Mouse (Mus musculus) hindbrain, embryonic 13.5 days (tissue): ENCODE data around the gene Pmm1. TPM values are rescaled to one million over a fixed set of nuclear protein-coding genes. Genes with fewer than 3 reads are reported as not detected.

Source experiments
- ATAC-seq: fragments of 200-750 bp; cut with Nextera tagmentation; 2 replicates; pipeline ENCODE4 v1.8.0; 2017; ENCODE audit warnings: moderate TSS enrichment; ENCODE audit not compliant: low FRiP score
- H3K27ac ChIP-seq: fragments of 300-500 bp; sonication (generic); 2 replicates; pipeline ENCODE4 v1.5.1; 2015; ENCODE audit warnings: inconsistent platforms, mild to moderate bottlenecking, moderate library complexity
- H3K27me3 ChIP-seq: fragments of 300-500 bp; sonication (generic); 2 replicates; pipeline ENCODE4 v1.6.1; 2015; ENCODE audit warnings: mild to moderate bottlenecking, inconsistent platforms
- H3K36me3 ChIP-seq: fragments of 300-500 bp; sonication (generic); 2 replicates; pipeline ENCODE4 v1.6.1; 2015; ENCODE audit warnings: mild to moderate bottlenecking, inconsistent platforms
- H3K4me1 ChIP-seq: fragments of 300-500 bp; sonication (generic); replicated peaks from 2 replicates; pipeline ENCODE4 v1.6.1; 2015; ENCODE audit warnings: inconsistent platforms
- H3K4me2 ChIP-seq: fragments of 300-500 bp; sonication (generic); 2 replicates; pipeline ENCODE4 v1.6.1; 2015; ENCODE audit warnings: inconsistent platforms, mild to moderate bottlenecking, moderate library complexity
- H3K4me3 ChIP-seq: fragments of 300-500 bp; sonication (generic); 2 replicates; pipeline ENCODE4 v1.5.1; 2015; ENCODE audit warnings: mild to moderate bottlenecking, inconsistent platforms
- H3K9ac ChIP-seq: fragments of 300-500 bp; sonication (generic); 2 replicates; pipeline ENCODE4 v1.6.1; 2015; ENCODE audit warnings: mild to moderate bottlenecking, inconsistent platforms
- H3K9me3 ChIP-seq: fragments of 300-500 bp; sonication (generic); 2 replicates; pipeline ENCODE4 v1.6.1; 2016; ENCODE audit warnings: inconsistent platforms
- WGBS: fragments of 180-500 bp; shearing (Covaris S2); methylation state at CpG from one replicate; pipeline ENCODE4 v1.1.7; 2015; 5-methylcytosine and 5-hydroxymethylcytosine counted together
- polyA plus RNA-seq: library from polyadenylated mRNA; unstranded; fragments of >200 nt; fragmentation: Nextera tagmentation; extraction: Ambion mirVana; gene quantifications from 2 replicates; pipeline ENCODE4 v1.2.1, GENCODE M21; 2015

Pmm1 gene
- polyA plus RNA-seq, 1 experiment from 2014 or later, result 65.3 TPM

DNA sequence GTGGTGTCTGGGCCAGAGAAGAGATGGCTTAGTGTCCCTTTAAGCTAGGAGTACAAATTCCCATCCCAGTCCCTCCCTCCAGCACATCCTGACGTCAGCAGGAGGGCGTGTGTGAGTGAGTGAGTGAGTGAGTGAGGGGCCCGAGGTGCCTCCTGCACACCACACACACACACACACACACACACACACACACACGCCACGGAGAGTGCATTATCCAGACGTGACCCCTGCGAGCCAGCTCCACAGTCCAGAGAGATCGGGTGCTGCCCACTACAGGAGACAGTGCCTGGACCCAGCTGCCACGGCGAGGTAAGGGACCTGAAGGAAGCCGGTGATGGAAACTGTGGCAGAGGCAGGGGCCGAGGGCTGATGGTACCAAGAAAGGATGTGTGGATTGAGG, 24.1 kb downstream of the Pmm1 start, which contains the start of gene Csdc2:
Gene Csdc2 (plus strand): TSS at position 81 of the 400 bp plus-strand sequence.
- H3K27me3 ChIP-seq, result no peaks in the 10 kb centered on the region
- H3K36me3 ChIP-seq, result peaks cover 10% of the 10 kb centered on the region
- peak within 1 kb of the TSS; percentile 64 for H3K4me3 ChIP-seq
- H3K4me1 ChIP-seq, result peaks cover 43% of the 10 kb centered on the region
- peak within 1 kb of the TSS; percentile 95 for H3K27ac ChIP-seq
- H3K9ac ChIP-seq, result peak within 1 kb of the TSS; percentile 87
- H3K4me2 ChIP-seq, result peak within 1 kb of the TSS; percentile 79
- peak; percentile 78 for ATAC-seq
- no peaks in the 10 kb centered on the region for H3K9me3 ChIP-seq
- WGBS, result 0% methylated on average over 12 of the region's 12 CpGs

DNA sequence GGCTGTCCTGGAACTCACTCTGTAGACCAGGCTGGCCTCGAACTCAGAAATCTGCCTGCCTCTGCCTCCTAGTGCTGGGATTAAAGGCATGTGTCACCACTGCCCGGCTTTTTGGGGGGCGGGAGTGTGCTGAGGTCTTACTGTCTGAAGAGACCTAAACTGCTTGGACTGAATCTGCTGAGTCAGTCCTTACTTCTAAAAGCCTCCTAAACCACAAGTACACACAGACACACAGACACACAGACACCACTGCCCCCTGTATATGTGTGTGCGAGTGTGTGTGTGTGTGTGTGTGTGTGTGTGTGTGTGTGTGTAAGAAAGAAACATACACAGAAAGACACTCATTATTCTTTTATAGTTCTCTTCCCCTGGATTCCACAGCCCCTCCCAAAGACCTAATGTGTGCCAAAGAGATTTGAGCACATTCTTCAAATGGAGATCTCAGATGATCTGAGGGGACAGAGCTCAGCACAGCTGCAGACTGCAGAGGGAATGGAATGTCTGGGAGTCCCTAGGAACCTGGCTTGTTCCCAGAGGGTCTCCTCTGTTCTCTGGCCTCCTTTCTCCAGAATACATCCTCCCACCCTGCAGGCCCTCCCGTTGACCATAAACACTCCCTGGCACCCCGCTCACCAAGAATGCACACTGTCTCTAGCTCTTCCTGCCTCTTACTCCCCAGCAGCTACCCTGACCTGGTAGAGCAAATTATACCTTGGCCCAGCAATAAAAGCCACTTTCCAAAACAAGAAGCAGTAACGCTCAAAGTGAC, 24.7 kb downstream of the Pmm1 start:
- Histone ChIP-seq H3K9me3 (no peaks in the 10 kb centered on the region), H3K36me3 (peaks cover 10% of the 10 kb centered on the region), H3K27me3 (no peaks in the 10 kb centered on the region), H3K27ac (peak overlapping the region; percentile 95), H3K9ac (peak overlapping the region; percentile 87), H3K4me2 (peak overlapping the region; percentile 79), H3K4me1 (peaks cover 43% of the 10 kb centered on the region), H3K4me3 (peak overlapping the region; percentile 64)
- WGBS, result 58% methylated on average over 7 of the region's 7 CpGs
- ATAC-seq, result peak; percentile 22; the same call in 1 of the 2 replicates

DNA sequence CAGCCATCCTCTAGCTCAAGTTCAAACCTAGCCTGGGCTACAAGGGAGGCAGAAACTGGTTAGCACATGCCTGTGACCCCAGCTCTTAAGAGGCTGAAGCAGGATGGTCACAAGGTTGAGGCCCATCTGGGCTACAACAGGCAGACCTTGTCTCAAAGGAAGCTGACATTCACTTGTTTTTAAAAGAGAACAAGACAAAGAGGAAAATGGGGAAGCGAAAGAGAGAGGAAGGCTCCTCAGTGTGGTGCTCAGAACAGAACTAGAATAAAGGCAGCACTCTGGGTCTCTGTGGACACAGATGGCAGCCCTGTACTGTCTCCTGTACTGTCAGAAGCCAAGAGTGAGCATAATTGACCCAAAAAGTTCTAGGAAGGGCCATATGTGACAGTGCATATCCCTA, 26.7 kb downstream of the Pmm1 start:
- Histone ChIP-seq H3K4me3 (no peak overlapping the region), H3K4me2 (no peak overlapping the region), H3K27ac (no peak overlapping the region), H3K36me3 (no peaks in the 10 kb centered on the region), H3K27me3 (no peaks in the 10 kb centered on the region), H3K9me3 (no peaks in the 10 kb centered on the region), H3K9ac (no peak overlapping the region), H3K4me1 (peaks cover 36% of the 10 kb centered on the region)
- no peak for ATAC-seq
- 81% methylated on average over 1 of the region's 1 CpGs for WGBS

DNA sequence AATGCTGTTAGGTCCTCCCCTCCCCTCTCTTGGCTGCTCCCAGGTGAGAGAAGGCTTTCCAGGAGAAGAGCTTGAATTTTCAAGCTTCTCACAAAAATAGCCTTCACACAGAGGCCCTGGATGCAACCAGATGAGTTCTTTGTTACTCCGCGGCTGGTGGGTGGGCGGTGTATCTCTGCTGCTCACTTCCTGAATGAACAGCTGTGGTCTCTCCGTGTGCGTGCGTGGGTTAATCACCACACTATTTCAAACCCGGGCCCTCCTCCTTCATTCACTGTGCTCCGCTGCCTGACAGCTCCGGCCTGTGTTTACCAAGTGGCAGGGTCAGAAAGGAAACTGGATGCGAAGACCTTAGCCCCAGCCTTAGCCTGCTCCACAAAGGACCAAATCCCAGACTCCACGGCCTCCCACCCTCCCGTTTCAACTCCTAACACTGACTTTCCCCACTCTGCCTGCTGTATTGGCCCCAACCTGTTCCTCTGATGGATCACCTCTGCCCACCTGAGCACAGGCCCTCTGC, 27.7 kb downstream of the Pmm1 start:
- Histone ChIP-seq H3K4me2 (no peak overlapping the region), H3K9me3 (no peaks in the 10 kb centered on the region), H3K4me3 (no peak overlapping the region), H3K4me1 (peaks cover 26% of the 10 kb centered on the region), H3K36me3 (no peaks in the 10 kb centered on the region), H3K9ac (no peak overlapping the region), H3K27ac (no peak overlapping the region), H3K27me3 (no peaks in the 10 kb centered on the region)
- 37% methylated on average over 12 of the region's 12 CpGs for WGBS
- no peak for ATAC-seq

DNA sequence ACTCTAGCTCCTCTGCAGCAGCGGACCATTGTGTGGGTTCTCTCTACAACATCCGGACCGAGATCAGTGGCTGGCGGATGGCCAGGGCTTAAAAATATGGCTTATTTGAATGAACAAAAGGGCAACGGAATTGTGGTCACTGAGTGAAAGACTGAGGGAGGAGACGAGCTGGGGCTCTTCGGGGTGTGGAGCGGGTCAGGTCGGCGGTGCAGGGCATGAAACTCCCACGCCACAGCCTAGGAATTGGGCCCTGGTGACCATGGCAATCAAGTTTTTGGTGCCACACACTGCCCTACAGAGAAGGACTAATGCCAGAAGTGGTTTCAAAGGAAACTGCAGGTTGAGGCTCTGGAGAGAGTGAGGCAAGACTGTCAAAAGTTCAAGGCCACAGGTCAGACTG, 32.5 kb downstream of the Pmm1 start:
- H3K4me3 ChIP-seq, result no peak overlapping the region
- H3K9me3 ChIP-seq, result no peaks in the 10 kb centered on the region
- no peaks in the 10 kb centered on the region for H3K36me3 ChIP-seq
- H3K9ac ChIP-seq, result no peak overlapping the region
- ATAC-seq, result no peak
- no peaks in the 10 kb centered on the region for H3K27me3 ChIP-seq
- H3K4me1 ChIP-seq, result peaks cover 39% of the 10 kb centered on the region
- H3K4me2 ChIP-seq, result no peak overlapping the region
- H3K27ac ChIP-seq, result peak overlapping the region; percentile 87
- WGBS, result 46% methylated on average over 11 of the region's 11 CpGs

DNA sequence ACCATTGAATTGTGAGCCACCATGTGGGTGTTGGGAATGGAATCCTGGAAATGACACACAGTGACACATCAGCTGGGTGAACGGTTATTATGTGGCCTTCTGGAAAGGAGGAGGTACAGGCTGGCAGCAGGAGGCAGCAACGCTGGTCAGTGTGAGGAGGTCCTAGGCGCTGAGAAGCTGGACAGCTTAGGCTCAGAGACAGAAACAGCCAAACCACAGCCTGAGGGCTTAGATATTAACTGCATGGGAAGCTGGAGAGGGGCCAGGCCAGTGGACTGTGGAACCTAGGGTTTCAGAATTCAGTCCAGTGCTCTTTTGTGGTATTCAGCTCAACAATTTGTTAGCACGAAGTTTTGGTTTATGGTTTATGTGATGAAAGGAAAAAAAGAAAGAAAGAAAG, 33.0 kb downstream of the Pmm1 start:
- H3K27me3 ChIP-seq, result no peaks in the 10 kb centered on the region
- H3K4me2 ChIP-seq, result no peak overlapping the region
- ATAC-seq, result no peak

DNA sequence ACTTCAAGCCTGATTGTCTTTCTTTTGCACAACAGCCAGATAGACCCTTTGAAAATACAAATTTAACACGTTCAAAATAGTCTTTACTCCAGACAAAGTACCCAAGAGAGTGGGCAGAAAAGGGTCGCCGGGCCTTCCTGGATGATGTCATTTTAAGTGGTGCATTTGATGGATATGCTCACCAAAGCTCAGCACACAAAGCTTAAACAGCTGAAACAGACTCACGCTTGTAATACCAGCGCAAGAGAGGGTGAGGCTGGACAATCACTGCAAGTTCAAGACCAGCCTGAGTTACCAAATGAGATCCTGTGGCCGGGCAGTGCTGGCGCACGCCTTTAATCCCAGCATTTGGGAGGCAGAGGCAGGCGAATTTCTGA, 34.3 kb downstream of the Pmm1 start:
- Histone ChIP-seq H3K27ac (peak overlapping the region; percentile 87), H3K36me3 (peaks cover 7% of the 10 kb centered on the region; the same call in 1 of the 2 replicates), H3K27me3 (no peaks in the 10 kb centered on the region), H3K4me1 (peaks cover 44% of the 10 kb centered on the region), H3K4me2 (peak overlapping the region; percentile 94), H3K4me3 (peak overlapping the region; percentile 73), H3K9ac (no peak overlapping the region), H3K9me3 (no peaks in the 10 kb centered on the region)
- 25% methylated on average over 9 of the region's 9 CpGs for WGBS
- peak; percentile 27; the same call in 1 of the 2 replicates for ATAC-seq

More for the DNA sequence above, 33.0 kb downstream of the Pmm1 start:
- Histone ChIP-seq H3K4me1 (peaks cover 36% of the 10 kb centered on the region), H3K4me3 (no peak overlapping the region), H3K9ac (no peak overlapping the region), H3K27ac (peak overlapping the region; percentile 87), H3K36me3 (no peaks in the 10 kb centered on the region), H3K9me3 (no peaks in the 10 kb centered on the region)
- WGBS, result 56% methylated on average over 4 of the region's 4 CpGs

DNA sequence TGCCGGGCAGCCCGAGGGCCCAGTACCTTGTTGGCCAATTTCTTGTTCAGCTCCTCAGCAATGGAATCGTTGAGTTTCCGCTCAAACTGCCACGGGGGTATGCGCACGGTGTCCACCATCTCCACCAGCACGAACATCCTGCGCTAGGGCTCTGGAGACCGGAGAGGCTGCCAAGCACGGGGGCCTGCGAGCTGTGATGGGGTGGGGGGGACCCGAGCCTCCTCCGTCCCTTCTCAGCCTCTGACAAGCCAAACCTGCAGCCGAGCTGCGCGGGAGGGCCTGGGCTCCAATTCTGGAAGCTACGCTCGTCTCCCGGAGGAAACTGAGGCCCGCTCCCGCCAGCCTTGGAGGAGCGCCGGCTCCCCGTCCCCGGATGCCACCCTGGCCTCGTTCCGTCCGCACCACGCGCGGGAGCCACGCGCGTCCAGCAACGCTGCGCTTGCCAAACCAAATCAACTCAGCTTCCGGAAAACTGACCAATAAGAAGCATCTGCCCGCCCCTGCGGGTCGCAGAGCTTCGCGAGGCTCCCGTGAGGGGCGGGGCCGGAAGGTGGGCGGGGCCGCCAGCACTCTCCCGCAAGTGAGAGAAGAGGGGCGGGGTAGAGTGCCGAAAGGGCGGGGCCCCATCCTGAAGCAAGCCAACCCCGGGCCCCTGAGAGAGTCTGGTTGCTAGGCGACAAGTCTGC, 34.8 kb downstream of the Pmm1 start, which contains the start of gene Polr3h:
Gene Polr3h (minus strand): TSS at position 481 of the 686 bp plus-strand sequence.
- Histone ChIP-seq H3K27ac (peak within 1 kb of the TSS; percentile 87), H3K4me1 (peaks cover 48% of the 10 kb centered on the region)
- WGBS, result under 1% methylated on average over 48 of the region's 54 CpGs

DNA sequence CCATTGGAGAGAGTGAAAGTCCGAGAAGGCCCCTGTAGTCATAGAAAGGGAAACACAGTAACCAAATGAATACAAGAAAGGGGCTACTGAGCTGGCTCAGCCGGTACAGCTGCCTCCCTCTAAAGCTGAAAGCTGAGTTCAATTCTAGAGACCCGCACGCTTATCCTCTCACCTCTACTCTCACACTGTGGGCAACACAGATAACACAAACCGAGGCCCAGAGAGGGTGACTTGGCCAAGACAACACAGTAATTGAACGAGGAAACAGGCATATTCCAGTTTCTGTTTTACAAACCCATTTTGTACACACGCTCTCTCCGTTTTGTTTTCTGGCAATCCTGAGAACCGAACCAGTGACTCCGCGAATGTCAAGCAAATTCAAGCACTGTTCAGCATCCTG, 35.8 kb downstream of the Pmm1 start:
- Histone ChIP-seq H3K9ac (peak overlapping the region; percentile 81), H3K36me3 (peaks cover 7% of the 10 kb centered on the region; the same call in 1 of the 2 replicates), H3K4me1 (peaks cover 56% of the 10 kb centered on the region), H3K4me2 (peak overlapping the region; percentile 94), H3K27ac (no peak overlapping the region), H3K9me3 (no peaks in the 10 kb centered on the region), H3K27me3 (no peaks in the 10 kb centered on the region), H3K4me3 (peak overlapping the region; percentile 73)
- ATAC-seq, result no peak
- 89% methylated on average over 11 of the region's 11 CpGs for WGBS

More for the DNA sequence above, 34.8 kb downstream of the Pmm1 start, which contains the start of gene Polr3h:
- Histone ChIP-seq H3K9me3 (no peaks in the 10 kb centered on the region), H3K27me3 (no peaks in the 10 kb centered on the region), H3K4me3 (peak within 1 kb of the TSS; percentile 73), H3K36me3 (peaks cover 7% of the 10 kb centered on the region; the same call in 1 of the 2 replicates), H3K9ac (peak within 1 kb of the TSS; percentile 81), H3K4me2 (peak within 1 kb of the TSS; percentile 94)
- peak; percentile 94 for ATAC-seq

DNA sequence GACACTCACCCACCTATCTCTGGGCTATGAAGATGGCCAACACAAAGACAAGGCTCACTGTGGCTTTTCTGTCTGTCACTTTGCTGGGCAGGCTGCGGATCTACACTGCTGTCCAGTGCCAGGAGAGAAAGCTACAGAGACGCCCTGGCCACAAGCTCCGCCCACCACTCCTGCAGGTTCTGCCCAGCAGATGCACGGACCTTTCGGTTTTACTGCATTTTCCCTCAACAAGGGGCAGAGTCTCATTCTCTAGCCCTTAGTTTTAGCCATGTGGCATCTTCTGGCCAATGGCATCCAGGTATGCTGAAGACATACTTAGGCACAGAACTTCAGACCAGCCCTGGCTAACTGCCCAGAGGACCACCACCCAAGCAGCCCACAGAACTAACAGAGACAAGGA, 39.5 kb downstream of the Pmm1 start:
- peaks cover 26% of the 10 kb centered on the region for H3K36me3 ChIP-seq
- WGBS, result 79% methylated on average over 5 of the region's 5 CpGs

DNA sequence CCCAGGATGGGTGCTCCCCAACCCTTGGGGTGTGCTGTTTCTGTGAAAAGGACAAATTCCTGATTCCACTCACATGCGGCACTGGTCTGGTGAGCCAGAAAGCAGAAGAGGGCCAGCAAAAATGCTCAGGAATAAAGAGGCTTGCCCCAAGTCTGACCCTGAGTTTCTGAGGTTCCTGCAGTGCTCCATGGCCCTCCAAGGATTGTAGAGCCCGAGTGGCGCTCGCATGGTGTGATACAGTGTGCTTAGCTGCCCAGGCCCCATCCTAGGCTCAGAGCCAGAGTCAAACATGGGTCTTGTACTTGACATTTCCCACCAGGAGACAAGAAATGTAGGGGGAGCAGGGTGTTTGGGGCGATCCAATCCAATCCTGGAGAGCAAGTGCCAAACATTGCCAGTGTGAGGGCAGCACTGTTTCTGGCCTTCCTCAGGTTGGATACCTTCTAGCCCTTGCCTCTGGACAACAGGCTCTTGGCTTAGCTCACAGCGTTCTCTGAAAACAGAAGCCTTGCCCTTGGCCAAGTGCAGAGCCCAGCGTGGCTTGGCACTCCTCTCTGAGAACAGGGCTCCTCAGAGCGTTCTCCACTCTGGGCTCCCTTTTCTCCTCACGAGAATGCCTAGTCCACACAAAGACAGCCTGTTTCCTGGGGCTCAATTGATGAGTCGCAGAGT, 40.0 kb downstream of the Pmm1 start:
- Histone ChIP-seq H3K9me3 (no peaks in the 10 kb centered on the region), H3K27me3 (no peaks in the 10 kb centered on the region), H3K36me3 (peaks cover 32% of the 10 kb centered on the region), H3K4me1 (peaks cover 49% of the 10 kb centered on the region), H3K27ac (peak overlapping the region; percentile 63), H3K4me3 (no peak overlapping the region), H3K4me2 (no peak overlapping the region), H3K9ac (0 out of 2 replicates have a peak overlapping the region, but pooled peaks have one; percentile 3)
- ATAC-seq, result no peak
- WGBS, result 83% methylated on average over 10 of the region's 10 CpGs

More for the DNA sequence above, 39.5 kb downstream of the Pmm1 start:
- H3K9me3 ChIP-seq, result no peaks in the 10 kb centered on the region
- H3K4me1 ChIP-seq, result peaks cover 50% of the 10 kb centered on the region
- peak overlapping the region; percentile 63 for H3K27ac ChIP-seq
- ATAC-seq, result no peak
- H3K4me3 ChIP-seq, result no peak overlapping the region
- H3K4me2 ChIP-seq, result no peak overlapping the region
- H3K27me3 ChIP-seq, result no peaks in the 10 kb centered on the region
- H3K9ac ChIP-seq, result no peak overlapping the region

DNA sequence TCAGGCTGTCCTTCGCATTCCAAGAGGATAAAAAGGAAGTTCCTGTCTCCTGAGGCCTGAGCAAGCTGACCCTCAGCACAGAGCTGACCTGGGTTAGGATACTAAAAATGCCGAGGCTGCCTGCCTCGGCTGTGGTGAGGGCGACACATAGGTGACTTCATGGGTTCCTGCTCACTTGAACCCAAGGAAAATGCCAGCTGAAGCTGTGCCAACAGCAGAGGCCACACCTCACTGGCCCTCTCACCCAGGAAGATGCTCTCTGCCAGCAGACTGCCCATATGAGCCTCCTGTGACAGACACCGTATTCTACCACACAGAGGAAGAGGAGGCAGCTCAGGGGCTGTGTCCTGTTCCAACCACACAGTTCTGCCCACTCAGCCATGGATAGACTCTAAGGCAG, 41.7 kb downstream of the Pmm1 start:
- H3K27ac ChIP-seq, result no peak overlapping the region
- H3K4me3 ChIP-seq, result no peak overlapping the region
- 86% methylated on average over 5 of the region's 5 CpGs for WGBS
- no peak overlapping the region for H3K4me2 ChIP-seq
- ATAC-seq, result no peak
- H3K9ac ChIP-seq, result peak overlapping the region; percentile 13; the same call in 1 of the 2 replicates
- peaks cover 32% of the 10 kb centered on the region for H3K4me1 ChIP-seq
- no peaks in the 10 kb centered on the region for H3K9me3 ChIP-seq
- peaks cover 48% of the 10 kb centered on the region for H3K36me3 ChIP-seq
- H3K27me3 ChIP-seq, result no peaks in the 10 kb centered on the region
